Mouse (Mus musculus) ES-E14 (cell line): ENCODE data around the gene Serpinf2.

Source experiments
- CHD2 ChIP-seq: IDR thresholded peaks from 2 replicates; pipeline ENCODE4 v1.6.1; 2014; ENCODE audit warnings: mild to moderate bottlenecking, low read depth, low read length, inconsistent platforms
- HCFC1 ChIP-seq: IDR thresholded peaks from 2 replicates; pipeline ENCODE4 v1.6.1; 2012; ENCODE audit warnings: low read length, inconsistent platforms, borderline replicate concordance; ENCODE audit not compliant: insufficient read depth
- MAFK ChIP-seq: IDR thresholded peaks from 2 replicates; pipeline ENCODE4 v1.6.1; 2014; ENCODE audit warnings: mild to moderate bottlenecking, low read depth, low read length, inconsistent platforms; ENCODE audit not compliant: insufficient read depth
- ZC3H11A ChIP-seq: IDR thresholded peaks from 2 replicates; pipeline ENCODE4 v1.6.1; 2012; ENCODE audit warnings: low read depth, mild to moderate bottlenecking, inconsistent platforms, low read length, borderline replicate concordance
- ZNF384 ChIP-seq: IDR thresholded peaks from 2 replicates; pipeline ENCODE4 v1.6.1; 2012; ENCODE audit warnings: low read depth, low read length, inconsistent platforms

- no peak for TF ChIP-seq ZNF384
- no peak for TF ChIP-seq ZC3H11A
- no peak for TF ChIP-seq HCFC1
- no peak for TF ChIP-seq MAFK
- no peak for TF ChIP-seq CHD2
Measured at GRCm38 (mm10) chr11:75470675-75471074, 31.3 kb upstream of the Serpinf2 start.
